Mouse (Mus musculus) c-Kit-positive CD71-negative TER-119-negative erythroid progenitor cells, embryonic 14.5 days (primary cell): ENCODE measurements around the gene Gbp8.
"Not testable (repeated sequence)": the region's sequence is repeated elsewhere in the genome, so short reads cannot be mapped to it uniquely, and the experiment has no call there.

ENCODE experiments used
- DNase-seq: peaks from one replicate; pipeline ENCODE4 v3.0.0-alpha.2; 2013; ENCODE audit warnings: low read depth

Gene Gbp8

GRCm38 (mm10) chr5:105139409-105140088 lies at the start of gene Gbp8, which contains the start of the genes Gbp9 and Gbp4:
Gene Gbp8 (minus strand): TSS chr5:105139540.
Gene Gbp9 (minus strand): TSS chr5:105139539.
Gene Gbp4 (minus strand): TSS chr5:105139586.
- not testable (repeated sequence) for DNase-seq

- no peak for DNase-seq
Measured at GRCm38 (mm10) chr5:105181446-105181845, 42.1 kb upstream of the Gbp8 start.

- no peak for DNase-seq
Measured at GRCm38 (mm10) chr5:105156582-105156981, 17.2 kb upstream of the Gbp8 start.

- no peak for DNase-seq
Measured at GRCm38 (mm10) chr5:105154049-105154448, 14.7 kb upstream of the Gbp8 start.

- DNase-seq, result not testable (repeated sequence)
Measured at GRCm38 (mm10) chr5:105148062-105148461, 8.7 kb upstream of the Gbp8 start.

- no peak for DNase-seq
Measured at GRCm38 (mm10) chr5:105146447-105146846, 7.1 kb upstream of the Gbp8 start.

GRCm38 (mm10) chr5:105145731-105146130 lies 6.4 kb upstream of the Gbp8 start:
- not testable (repeated sequence) for DNase-seq

GRCm38 (mm10) chr5:105140089-105140810 lies 910 bp upstream of the Gbp8 start:
- DNase-seq, result not testable (repeated sequence)

- DNase-seq, result no peak
Measured at GRCm38 (mm10) chr5:105138906-105139305, 434 bp downstream of the Gbp8 start.

GRCm38 (mm10) chr5:105136706-105137304 lies 2.5 kb downstream of the Gbp8 start:
- DNase-seq, result not testable (repeated sequence)

GRCm38 (mm10) chr5:105121731-105122130 lies 17.6 kb downstream of the Gbp8 start:
- not testable (repeated sequence) for DNase-seq

GRCm38 (mm10) chr5:105115740-105116139 lies 23.6 kb downstream of the Gbp8 start:
- DNase-seq, result no peak

- DNase-seq, result no peak
Measured at GRCm38 (mm10) chr5:105114696-105115095, 24.6 kb downstream of the Gbp8 start.

GRCm38 (mm10) chr5:105113656-105114055 lies 25.7 kb downstream of the Gbp8 start:
- DNase-seq, result no peak

- DNase-seq, result peak; percentile 4
Measured at GRCm38 (mm10) chr5:105110271-105110852, 29.0 kb downstream of the Gbp8 start.

- DNase-seq, result not testable (repeated sequence)
Measured at GRCm38 (mm10) chr5:105109775-105110174, 29.6 kb downstream of the Gbp8 start.

- not testable (repeated sequence) for DNase-seq
Measured at GRCm38 (mm10) chr5:105105689-105106088, 33.7 kb downstream of the Gbp8 start.

- DNase-seq, result no peak
Measured at GRCm38 (mm10) chr5:105081900-105082299, 57.4 kb downstream of the Gbp8 start.

GRCm38 (mm10) chr5:105068356-105068755 lies 71.0 kb downstream of the Gbp8 start:
- not testable (repeated sequence) for DNase-seq

- DNase-seq, result not testable (repeated sequence)
Measured at GRCm38 (mm10) chr5:105064443-105064842, 74.9 kb downstream of the Gbp8 start.

GRCm38 (mm10) chr5:105063321-105063720 lies 76.0 kb downstream of the Gbp8 start:
- DNase-seq, result no peak

GRCm38 (mm10) chr5:105062403-105062802 lies 76.9 kb downstream of the Gbp8 start:
- DNase-seq, result not testable (repeated sequence)
